Mouse (Mus musculus): Measurements from ENCODE around the gene Shc2. TPM values are rescaled to one million over a fixed set of nuclear protein-coding genes. Genes with fewer than 3 reads are reported as not detected.

Shc2 gene
- polyA plus RNA-seq, 1 experiment from 2014 or later = 2.6 TPM

DNA sequence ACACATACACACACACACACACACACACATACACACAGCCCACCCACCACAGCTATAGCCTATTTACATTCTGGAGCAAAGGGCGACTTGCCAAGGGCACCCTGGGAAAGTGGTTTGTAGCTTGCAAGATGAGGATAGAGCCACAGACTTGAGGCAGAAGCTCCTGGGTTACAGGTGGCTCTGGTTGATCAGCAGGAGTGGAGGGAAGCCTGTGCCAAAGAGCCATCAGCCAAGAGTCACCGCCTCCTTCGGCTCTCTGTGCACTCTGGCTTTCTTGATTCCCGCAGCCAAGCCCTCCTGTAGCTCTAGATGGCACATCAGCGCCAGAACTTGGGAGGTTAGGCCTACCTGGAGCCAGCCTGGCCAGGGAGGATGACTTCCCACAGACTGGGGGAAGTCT, 26.4 kb downstream of the Shc2 start:
- no peak overlapping the region for H3K4me3 ChIP-seq
- ATAC-seq (ENCODE audit: extremely low read depth, insufficient number of reproducible peaks, low FRiP score, low TSS enrichment) = no peak
- H3K4me1 ChIP-seq = peaks cover 25% of the 10 kb centered on the region
- H3K9ac ChIP-seq = no peak overlapping the region
- no peaks in the 10 kb centered on the region for H3K9me3 ChIP-seq
- H3K27ac ChIP-seq (replicated peaks) = no peak overlapping the region
- 23% methylated on average over 5 of the region's 5 CpGs for WGBS
- H3K36me3 ChIP-seq = no peaks in the 10 kb centered on the region
- peaks cover 79% of the 10 kb centered on the region for H3K27me3 ChIP-seq (replicated peaks)
- no peak overlapping the region for H3K4me2 ChIP-seq

DNA sequence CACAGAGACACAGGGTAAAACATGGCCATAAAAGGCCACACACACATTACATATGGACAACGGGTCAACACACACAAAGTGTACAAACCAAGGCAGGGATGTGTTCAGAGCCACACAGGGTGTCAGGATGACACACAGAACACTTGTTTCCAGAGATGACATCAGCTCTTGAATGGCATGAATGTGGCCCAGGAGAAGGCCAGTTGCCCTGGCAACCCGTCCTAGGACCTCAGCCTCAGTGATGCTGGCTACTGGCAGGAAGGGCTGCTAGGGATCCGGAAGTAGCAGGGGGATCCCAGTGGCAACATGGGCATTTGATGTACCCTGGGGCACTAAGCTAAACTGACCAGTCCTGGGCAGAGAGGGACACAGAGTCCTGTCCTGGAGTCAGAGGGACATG, 28.4 kb downstream of the Shc2 start:
- Histone ChIP-seq H3K36me3 (no peaks in the 10 kb centered on the region), H3K27me3 (replicated peaks) (peaks cover 72% of the 10 kb centered on the region), H3K9me3 (no peaks in the 10 kb centered on the region), H3K4me1 (peaks cover 25% of the 10 kb centered on the region), H3K9ac (no peak overlapping the region), H3K4me3 (no peak overlapping the region), H3K27ac (replicated peaks) (no peak overlapping the region), H3K4me2 (no peak overlapping the region)
- no peak for ATAC-seq (ENCODE audit: extremely low read depth, insufficient number of reproducible peaks, low FRiP score, low TSS enrichment)
- 73% methylated on average over 3 of the region's 3 CpGs for WGBS

DNA sequence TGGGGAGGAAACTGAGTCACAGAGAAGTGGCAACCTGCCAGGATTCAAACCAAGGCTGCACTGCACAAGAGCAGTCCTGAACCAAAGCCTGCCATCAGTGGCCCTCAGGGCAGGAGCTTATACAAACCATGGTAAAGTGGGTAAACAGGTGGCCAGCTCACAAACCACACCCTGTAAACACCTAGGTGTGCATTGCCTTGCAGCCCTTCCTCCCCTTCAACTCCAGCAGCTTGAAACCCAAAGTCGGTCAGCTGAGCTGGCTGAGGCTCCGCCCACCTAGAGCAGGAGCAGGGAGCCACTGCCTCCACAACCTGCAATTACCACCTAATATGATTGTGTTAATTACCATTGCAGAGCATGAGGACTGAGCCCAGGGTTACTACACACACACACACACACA, 29.8 kb downstream of the Shc2 start:
- Histone ChIP-seq H3K4me1 (peaks cover 13% of the 10 kb centered on the region), H3K4me3 (no peak overlapping the region), H3K27ac (replicated peaks) (no peak overlapping the region), H3K4me2 (no peak overlapping the region), H3K9ac (no peak overlapping the region), H3K27me3 (replicated peaks) (peaks cover 58% of the 10 kb centered on the region), H3K9me3 (no peaks in the 10 kb centered on the region), H3K36me3 (no peaks in the 10 kb centered on the region)
- ATAC-seq (ENCODE audit: extremely low read depth, insufficient number of reproducible peaks, low FRiP score, low TSS enrichment) = no peak
- WGBS = 39% methylated on average over 2 of the region's 2 CpGs

DNA sequence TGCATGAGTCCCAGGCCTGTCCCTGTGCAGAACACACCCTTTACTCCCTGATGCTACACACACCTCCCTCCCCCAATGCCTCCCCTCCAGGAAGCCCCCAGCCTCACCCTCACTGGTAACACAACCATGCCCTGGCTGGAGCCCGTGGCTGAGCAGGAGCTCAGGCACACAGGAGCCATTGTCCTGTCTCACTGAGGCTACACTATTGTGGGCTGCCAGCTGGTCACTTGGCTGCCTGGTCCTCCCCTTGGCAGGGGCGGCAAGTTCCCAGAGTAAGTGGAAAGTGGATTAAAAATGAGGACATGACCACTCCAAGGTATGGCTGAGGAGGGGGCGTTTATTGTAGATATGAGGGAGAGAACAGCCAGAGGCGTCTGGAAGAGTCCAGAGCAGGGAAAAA, 31.2 kb downstream of the Shc2 start:
- Histone ChIP-seq H3K4me2 (no peak overlapping the region), H3K4me1 (no peaks in the 10 kb centered on the region; the same call in 1 of the 2 replicates), H3K27me3 (replicated peaks) (peaks cover 45% of the 10 kb centered on the region), H3K4me3 (no peak overlapping the region), H3K9ac (no peak overlapping the region), H3K36me3 (no peaks in the 10 kb centered on the region), H3K9me3 (no peaks in the 10 kb centered on the region), H3K27ac (replicated peaks) (no peak overlapping the region)
- 70% methylated on average over 4 of the region's 4 CpGs for WGBS
- no peak for ATAC-seq (ENCODE audit: extremely low read depth, insufficient number of reproducible peaks, low FRiP score, low TSS enrichment)

DNA sequence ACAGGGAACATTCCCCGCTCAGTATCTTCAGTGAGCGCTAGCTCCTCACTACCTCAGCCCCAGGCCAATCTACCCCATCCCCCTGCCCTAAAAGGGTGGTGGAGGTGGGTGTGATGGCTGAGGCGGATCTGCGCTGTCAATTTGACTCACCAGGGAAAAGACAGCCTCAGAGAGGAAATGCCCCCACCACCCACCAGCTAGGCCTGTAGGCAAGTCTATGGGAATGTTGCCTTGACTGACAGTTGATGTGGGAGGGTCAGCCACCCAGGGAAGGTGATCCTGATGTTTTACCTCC, 39.8 kb downstream of the Shc2 start:
- H3K9me3 ChIP-seq = no peaks in the 10 kb centered on the region
- H3K27ac ChIP-seq (replicated peaks) = no peak overlapping the region
- H3K36me3 ChIP-seq = no peaks in the 10 kb centered on the region
- no peak for ATAC-seq (ENCODE audit: extremely low read depth, insufficient number of reproducible peaks, low FRiP score, low TSS enrichment)
- 62% methylated on average over 4 of the region's 4 CpGs for whole genome bisulfite sequencing
- no peak overlapping the region for H3K4me3 ChIP-seq
- no peak overlapping the region for H3K4me2 ChIP-seq
- no peaks in the 10 kb centered on the region for H3K4me1 ChIP-seq
- no peak overlapping the region for H3K9ac ChIP-seq
- peaks cover 44% of the 10 kb centered on the region for H3K27me3 ChIP-seq (replicated peaks)

DNA sequence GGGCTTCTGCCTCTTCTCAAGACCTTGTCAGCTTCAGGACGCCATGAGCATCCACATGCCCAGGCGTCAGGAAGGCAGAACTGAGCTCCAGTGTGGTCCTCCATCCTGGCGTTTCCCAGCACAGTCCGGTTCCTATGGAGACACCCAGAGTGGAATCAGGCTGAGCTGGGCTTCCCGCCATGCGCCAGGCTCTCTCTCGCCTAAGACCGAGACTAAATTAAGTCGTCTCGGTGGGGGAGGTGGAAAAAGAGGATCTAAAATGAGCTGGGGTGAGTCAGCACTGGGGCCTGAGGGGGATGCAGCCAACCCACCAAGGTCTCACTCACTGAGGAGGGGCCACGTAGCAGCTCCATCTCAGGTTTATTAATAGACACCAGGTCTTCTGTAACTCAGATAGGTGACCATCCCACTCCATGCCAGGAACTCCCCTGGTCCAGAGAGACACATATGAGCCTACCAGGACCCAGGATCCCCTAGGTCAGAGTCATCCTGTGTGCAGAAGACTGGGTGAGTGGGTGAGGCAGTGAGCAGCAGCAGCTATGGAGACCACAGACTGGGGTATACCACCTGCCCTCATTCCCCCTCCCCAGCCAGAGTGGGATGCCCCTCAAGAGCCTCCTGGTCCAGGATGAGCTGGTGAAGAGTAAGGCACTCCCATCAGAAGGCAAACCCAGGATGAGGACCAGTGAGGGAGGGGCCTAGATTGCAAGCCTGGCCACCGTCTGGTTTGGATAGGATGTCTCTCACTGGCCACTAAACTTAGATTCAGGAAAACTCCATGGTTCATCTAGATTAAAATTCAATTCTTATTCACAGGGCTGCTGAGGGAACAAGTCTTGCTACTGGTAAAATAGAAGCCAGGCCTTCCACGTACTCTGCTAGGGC, 40.4 kb downstream of the Shc2 start:
- no peaks in the 10 kb centered on the region for H3K36me3 ChIP-seq
- H3K4me1 ChIP-seq = no peaks in the 10 kb centered on the region
- H3K4me3 ChIP-seq = no peak overlapping the region
- WGBS = 26% methylated on average over 13 of the region's 13 CpGs
- H3K27ac ChIP-seq (replicated peaks) = no peak overlapping the region
- H3K27me3 ChIP-seq (replicated peaks) = peaks cover 50% of the 10 kb centered on the region
- no peak overlapping the region for H3K9ac ChIP-seq
- H3K9me3 ChIP-seq = no peaks in the 10 kb centered on the region
- H3K4me2 ChIP-seq = no peak overlapping the region
- no peak for ATAC-seq (ENCODE audit: extremely low read depth, insufficient number of reproducible peaks, low FRiP score, low TSS enrichment)

DNA sequence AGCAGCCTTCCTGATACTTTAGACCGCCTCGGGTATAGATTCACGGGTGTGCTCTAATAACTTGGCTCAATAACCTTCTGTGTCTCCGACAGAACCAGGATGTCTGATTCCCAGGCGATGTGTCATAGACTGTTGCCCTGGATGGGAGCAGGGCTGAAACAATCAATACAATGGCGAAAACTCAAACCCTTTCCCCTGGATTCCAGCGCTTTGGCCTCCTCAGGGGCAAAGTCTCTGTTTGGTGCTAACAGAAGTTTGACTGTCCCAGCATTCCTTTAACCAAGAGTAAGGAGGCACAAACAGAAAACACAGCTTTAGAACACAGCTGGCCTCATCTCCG, 42.2 kb downstream of the Shc2 start:
- Histone ChIP-seq H3K4me2 (no peak overlapping the region), H3K4me3 (no peak overlapping the region), H3K9me3 (no peaks in the 10 kb centered on the region), H3K4me1 (no peaks in the 10 kb centered on the region), H3K36me3 (no peaks in the 10 kb centered on the region), H3K9ac (no peak overlapping the region), H3K27ac (replicated peaks) (no peak overlapping the region), H3K27me3 (replicated peaks) (peaks cover 53% of the 10 kb centered on the region)
- ATAC-seq (ENCODE audit: extremely low read depth, insufficient number of reproducible peaks, low FRiP score, low TSS enrichment) = no peak
- WGBS = 51% methylated on average over 8 of the region's 8 CpGs

DNA sequence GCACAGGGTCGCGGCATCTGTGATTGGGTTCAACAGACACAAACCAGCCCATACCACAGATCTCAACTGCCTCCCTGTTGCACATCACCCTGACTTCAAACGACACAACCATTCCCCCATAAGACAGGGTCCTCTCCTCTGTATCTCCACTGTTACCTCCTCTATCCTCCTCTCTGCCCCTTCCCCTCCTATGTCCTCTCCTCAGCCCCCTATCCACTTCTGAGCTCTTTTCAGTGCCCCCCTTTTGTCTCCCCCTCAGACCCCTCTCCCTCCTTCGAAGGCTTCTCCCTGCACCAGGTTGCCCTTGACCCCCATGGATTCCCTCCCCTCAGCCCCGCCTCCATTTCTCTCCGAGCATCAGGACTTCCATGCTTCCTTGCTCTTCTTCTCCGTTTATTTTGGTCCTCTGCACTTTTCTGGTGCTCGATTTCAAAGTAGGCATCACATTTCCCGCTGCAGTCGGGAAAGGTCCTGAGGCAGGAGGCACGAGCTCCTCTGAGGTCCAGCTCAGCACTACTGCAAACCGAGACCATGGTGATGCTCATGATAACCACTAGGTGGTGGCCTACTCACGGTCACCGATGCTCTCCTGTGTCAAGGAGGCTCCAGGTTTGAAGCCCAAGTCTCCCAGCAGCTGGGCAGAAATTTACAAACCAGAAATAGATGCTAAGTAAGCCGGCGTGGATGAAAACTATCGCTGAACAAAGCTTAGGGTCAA, 42.7 kb downstream of the Shc2 start:
- H3K4me1 ChIP-seq = no peaks in the 10 kb centered on the region
- no peak overlapping the region for H3K9ac ChIP-seq
- no peaks in the 10 kb centered on the region for H3K36me3 ChIP-seq
- H3K27me3 ChIP-seq (replicated peaks) = peaks cover 53% of the 10 kb centered on the region
- no peak overlapping the region for H3K27ac ChIP-seq (replicated peaks)
- H3K9me3 ChIP-seq = no peaks in the 10 kb centered on the region
- H3K4me3 ChIP-seq = no peak overlapping the region
- 13% methylated on average over 17 of the region's 17 CpGs for WGBS
- no peak overlapping the region for H3K4me2 ChIP-seq
- no peak for ATAC-seq (ENCODE audit: extremely low read depth, insufficient number of reproducible peaks, low FRiP score, low TSS enrichment)

DNA sequence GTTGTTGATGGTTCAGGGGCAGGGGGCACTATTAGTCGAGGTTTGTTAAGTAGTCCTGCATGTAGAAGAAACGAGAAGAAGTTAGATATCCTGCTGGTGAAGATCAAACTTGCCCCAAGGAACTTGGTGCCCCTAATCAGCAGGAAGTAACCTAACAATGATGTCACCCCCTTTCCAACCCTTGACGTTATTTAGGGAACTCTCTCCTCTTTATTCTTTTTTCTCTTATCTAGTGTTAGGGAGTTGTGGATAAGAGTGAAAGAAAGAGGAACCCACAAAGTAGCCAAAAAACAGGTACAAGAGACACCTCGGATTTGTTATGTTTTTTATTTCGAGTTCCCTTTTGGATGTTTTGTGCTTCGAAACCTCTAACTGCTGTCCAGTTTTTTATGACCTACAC, 43.6 kb downstream of the Shc2 start:
- Histone ChIP-seq H3K4me1 (no peaks in the 10 kb centered on the region), H3K36me3 (no peaks in the 10 kb centered on the region), H3K4me3 (no peak overlapping the region), H3K4me2 (no peak overlapping the region), H3K9ac (no peak overlapping the region), H3K27ac (replicated peaks) (no peak overlapping the region), H3K9me3 (no peaks in the 10 kb centered on the region), H3K27me3 (replicated peaks) (peaks cover 50% of the 10 kb centered on the region)
- no peak for ATAC-seq (ENCODE audit: extremely low read depth, insufficient number of reproducible peaks, low FRiP score, low TSS enrichment)
- WGBS = 33% methylated on average over 6 of the region's 6 CpGs

DNA sequence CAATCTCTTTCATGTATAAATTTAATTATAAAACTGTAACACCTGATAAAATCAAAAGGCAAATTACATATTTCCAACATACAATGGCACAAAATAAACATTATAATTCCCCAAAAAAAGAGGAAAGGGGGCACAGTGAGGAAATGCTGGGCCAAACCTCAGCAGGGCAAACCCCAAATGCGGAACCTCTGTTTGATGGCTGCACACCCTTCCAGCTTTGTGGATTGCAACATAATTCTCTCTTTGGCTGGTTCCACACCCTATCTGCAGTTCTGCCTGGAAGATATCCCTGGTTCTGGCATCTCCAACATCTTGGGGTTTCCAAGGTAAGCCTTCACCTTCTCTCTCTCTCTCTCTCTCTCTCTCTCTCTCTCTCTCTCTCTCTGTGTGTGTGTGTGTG, 47.0 kb downstream of the Shc2 start:
- WGBS = 88% methylated on average over 1 of the region's 1 CpGs
- Histone ChIP-seq H3K36me3 (no peaks in the 10 kb centered on the region), H3K9me3 (no peaks in the 10 kb centered on the region), H3K27me3 (replicated peaks) (peaks cover 41% of the 10 kb centered on the region), H3K9ac (no peak overlapping the region), H3K4me1 (no peaks in the 10 kb centered on the region), H3K27ac (replicated peaks) (no peak overlapping the region), H3K4me2 (no peak overlapping the region), H3K4me3 (no peak overlapping the region)
- no peak for ATAC-seq (ENCODE audit: extremely low read depth, insufficient number of reproducible peaks, low FRiP score, low TSS enrichment)

DNA sequence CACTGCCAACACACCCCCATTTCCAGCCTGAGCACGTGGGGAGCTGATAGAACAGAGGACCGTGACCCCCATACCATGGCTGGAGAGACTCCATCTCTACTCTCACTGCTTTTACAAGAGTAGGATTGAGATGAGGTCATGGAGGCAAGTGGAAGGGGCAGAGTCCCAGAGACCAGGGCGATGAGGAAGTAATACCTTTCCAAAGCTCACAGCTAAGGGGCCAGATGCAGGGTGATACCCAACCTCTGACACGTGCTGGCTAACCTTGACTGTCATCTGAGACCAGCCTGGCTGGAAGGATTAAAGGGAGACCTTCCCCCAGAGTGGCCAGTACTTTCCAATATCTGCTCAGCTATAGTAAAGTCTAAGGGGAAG, 50.0 kb downstream of the Shc2 start:
- Histone ChIP-seq H3K27ac (replicated peaks) (no peak overlapping the region), H3K4me1 (no peaks in the 10 kb centered on the region), H3K36me3 (no peaks in the 10 kb centered on the region), H3K27me3 (replicated peaks) (peaks cover 18% of the 10 kb centered on the region; the same call in 1 of the 2 replicates), H3K9me3 (no peaks in the 10 kb centered on the region), H3K4me2 (no peak overlapping the region), H3K9ac (no peak overlapping the region), H3K4me3 (no peak overlapping the region)
- WGBS = 61% methylated on average over 4 of the region's 4 CpGs
- ATAC-seq (ENCODE audit: extremely low read depth, insufficient number of reproducible peaks, low FRiP score, low TSS enrichment) = no peak
